Comparison of ENCODE assay signal across 11 mouse cellular contexts in genomic region chr9:45550662-45551061, GRCm38 (mm10).
DNase-seq lines count a peak whose midpoint lies in the region; ATAC-seq lines count a peak whose summit lies in the region.
"Had no signal": no experiment of that assay in that cellular context is flagged by ENCODE, and none has a peak within 500 bp of the region (broad histone marks: within the 10 kb centered on the region; RNA-seq: fewer than 3 reads in every experiment).

No protein-coding gene starts in this region.

- no peak overlapping the region for H3K4me2 ChIP-seq in forebrain, embryonic 12.5 days
- H3K4me2 ChIP-seq in midbrain, embryonic 13.5 days (replicated peaks): no peak overlapping the region

- H3K9ac ChIP-seq in forebrain, embryonic 12.5 days: no peak overlapping the region
- no peak overlapping the region for H3K9ac ChIP-seq in midbrain, embryonic 13.5 days (replicated peaks)
- H3K9ac ChIP-seq: liver, embryonic 14.5 days had no signal

- DNase-seq in layer of hippocampus, adult 8-10 months (ENCODE audit: low spot score in 2 of 2): peak; percentile 53 to 57
- DNase-seq in layer of hippocampus, adult 9-10 months (ENCODE audit: low spot score): no peak
- DNase-seq in cerebellum, adult 11 months: peak; percentile 74
- no peak for DNase-seq in urinary bladder, postnatal 14 days (ENCODE audit: low spot score)
- DNase-seq in urinary bladder, postnatal 25 days (ENCODE audit: low spot score): no peak
- DNase-seq in frontal cortex, postnatal 25 days (ENCODE audit: low spot score in 2 of 2): no peak
- DNase-seq: heart, postnatal 4 days had no signal

- peaks cover 37% of the 10 kb centered on the region for H3K4me1 ChIP-seq in forebrain, embryonic 12.5 days
- peaks cover 54% of the 10 kb centered on the region for H3K4me1 ChIP-seq in midbrain, embryonic 13.5 days (replicated peaks)

- no peaks in the 10 kb centered on the region for H3K27me3 ChIP-seq in forebrain, embryonic 12.5 days
- no peaks in the 10 kb centered on the region for H3K27me3 ChIP-seq in midbrain, embryonic 13.5 days

- WGBS in forebrain, embryonic 12.5 days: 56% methylated on average over 4 of the region's 4 CpGs
- WGBS in midbrain, embryonic 13.5 days: 60% methylated on average over 4 of the region's 4 CpGs

- no peaks in the 10 kb centered on the region for H3K36me3 ChIP-seq in forebrain, embryonic 12.5 days (replicated peaks)
- no peaks in the 10 kb centered on the region for H3K36me3 ChIP-seq in midbrain, embryonic 13.5 days

- no peak; the same call in 1 of the 2 replicates for ATAC-seq in forebrain, embryonic 12.5 days (ENCODE audit: low FRiP score)
- peak; percentile 31; the same call in 1 of the 2 replicates for ATAC-seq in midbrain, embryonic 13.5 days

- H3K27ac ChIP-seq in forebrain, embryonic 12.5 days: peak overlapping the region; percentile 73
- H3K27ac ChIP-seq in midbrain, embryonic 13.5 days: peak overlapping the region; percentile 75
- H3K27ac ChIP-seq: liver, embryonic 14.5 days; macrophage had no signal

- H3K4me3 ChIP-seq in forebrain, embryonic 12.5 days (replicated peaks): no peak overlapping the region
- H3K4me3 ChIP-seq in midbrain, embryonic 13.5 days (replicated peaks): no peak overlapping the region

- H3K9me3 ChIP-seq in forebrain, embryonic 12.5 days: no peaks in the 10 kb centered on the region
- H3K9me3 ChIP-seq in midbrain, embryonic 13.5 days: no peaks in the 10 kb centered on the region

Comparison
In these comparisons a context has a peak if more than half of its experiments do, and no peak if none do; other contexts are left out.
1. DNase-seq: peak in layer of hippocampus, adult 8-10 months (2 of 2) and cerebellum, adult 11 months (single experiment); none in layer of hippocampus, adult 9-10 months (single experiment), urinary bladder, postnatal 14 days (single experiment), urinary bladder, postnatal 25 days (single experiment) and frontal cortex, postnatal 25 days (0 of 2).